Mouse (Mus musculus) telencephalon, adult 2 months (tissue): ENCODE data around the gene Arfgap3.

Source experiments
- DNase-seq: peaks from one replicate; pipeline ENCODE4 v3.0.0-alpha.2; 2011; ENCODE audit warnings: low read depth, low spot score

The Arfgap3 gene

DNA sequence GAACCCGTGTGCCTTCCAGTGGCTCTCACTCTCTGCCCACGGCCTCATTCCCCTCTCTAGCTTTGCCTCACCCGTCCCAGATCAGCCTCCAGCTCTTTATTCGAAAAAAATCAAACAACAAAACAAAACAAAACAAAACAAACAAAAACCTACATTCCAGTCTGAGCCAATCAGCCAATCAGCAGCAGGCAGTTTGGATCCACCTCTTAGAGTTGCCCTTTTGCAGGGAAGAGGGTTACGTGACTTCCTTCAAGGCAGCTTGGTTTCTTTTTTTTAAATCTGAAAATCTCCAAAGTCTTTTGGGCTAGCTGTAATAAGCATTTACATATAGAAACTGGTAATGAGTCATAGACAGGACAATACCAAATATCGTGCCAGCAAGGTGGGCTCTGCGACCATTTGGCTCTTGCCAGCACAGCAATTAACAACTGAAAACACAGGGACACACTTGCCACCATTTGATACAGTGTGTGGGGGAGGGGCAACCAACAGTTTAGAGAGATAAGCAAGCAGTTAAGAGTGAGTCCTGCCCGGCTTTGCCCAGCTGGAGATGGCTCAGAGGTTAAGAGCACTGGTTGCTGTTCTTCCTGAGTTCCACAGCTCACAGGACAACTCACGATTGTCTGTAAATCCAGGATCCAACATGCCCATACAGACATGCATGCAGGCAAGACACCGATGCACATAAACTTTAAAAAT, 95.5 kb downstream of the Arfgap3 start:
- DNase-seq: no peak

DNA sequence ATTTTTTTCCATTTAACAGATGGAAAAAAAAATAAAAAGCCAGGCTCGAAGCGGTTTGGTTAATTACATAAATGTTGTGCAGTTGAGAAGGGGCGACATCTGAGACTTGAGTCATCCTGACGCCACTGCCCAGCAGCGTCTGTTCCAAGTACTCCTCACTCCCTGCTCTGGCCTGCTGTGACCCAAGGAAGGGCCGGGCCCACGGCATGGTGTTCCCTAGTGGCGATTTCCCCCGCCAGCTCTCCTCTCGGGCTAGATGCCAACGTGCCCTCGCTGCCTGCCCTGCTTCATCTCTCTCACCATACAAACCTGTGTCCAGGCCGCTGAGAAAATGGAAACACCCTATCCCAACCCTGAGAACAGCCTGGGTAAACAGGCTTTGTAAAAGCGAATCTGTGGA, 98.0 kb downstream of the Arfgap3 start:
- no peak for DNase-seq

DNA sequence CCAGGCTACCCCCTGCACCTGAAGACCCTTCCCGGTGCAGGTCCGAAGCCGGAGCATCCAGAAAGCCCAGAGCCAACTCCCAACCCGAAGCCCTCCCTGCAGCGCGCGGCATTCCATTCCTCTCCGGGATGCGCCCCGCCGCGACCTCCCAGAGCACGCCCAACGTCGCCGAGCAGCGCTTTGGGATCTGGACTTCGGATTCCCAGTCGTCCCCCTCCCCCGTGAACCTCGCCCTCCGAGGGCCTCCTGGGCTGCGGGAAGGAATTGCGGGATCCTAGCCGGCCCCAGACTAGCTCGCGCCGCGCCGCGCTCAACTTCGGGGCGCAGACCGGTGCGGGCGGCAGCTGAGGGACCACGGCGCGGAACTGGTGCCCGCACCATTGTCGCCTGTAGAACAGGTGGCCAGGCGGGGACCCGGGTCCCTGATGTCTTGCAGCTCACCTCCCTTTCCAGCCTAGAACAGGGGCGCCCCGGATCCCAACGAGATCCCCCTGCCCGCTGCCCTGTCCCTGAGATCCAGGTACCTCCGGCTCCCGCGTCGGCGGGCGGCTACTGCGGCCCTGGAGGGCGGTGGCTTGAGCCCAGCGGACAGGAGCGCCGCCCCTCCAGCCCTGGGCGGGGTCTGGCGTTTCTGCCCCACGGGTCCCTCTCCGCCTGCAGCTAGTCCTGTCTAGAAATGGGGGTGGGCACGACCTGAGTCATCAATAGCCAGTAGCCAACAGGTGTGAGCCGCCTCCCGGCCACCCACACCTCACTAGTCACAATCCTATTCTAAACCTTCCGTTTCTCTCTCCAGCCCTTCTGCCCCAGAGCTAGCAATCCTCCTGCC, 98.7 kb downstream of the Arfgap3 start, which contains the start of gene A4galt:
A4galt (minus strand) TSS at position 599 of the 829 bp plus-strand sequence.
- DNase-seq: no peak

DNA sequence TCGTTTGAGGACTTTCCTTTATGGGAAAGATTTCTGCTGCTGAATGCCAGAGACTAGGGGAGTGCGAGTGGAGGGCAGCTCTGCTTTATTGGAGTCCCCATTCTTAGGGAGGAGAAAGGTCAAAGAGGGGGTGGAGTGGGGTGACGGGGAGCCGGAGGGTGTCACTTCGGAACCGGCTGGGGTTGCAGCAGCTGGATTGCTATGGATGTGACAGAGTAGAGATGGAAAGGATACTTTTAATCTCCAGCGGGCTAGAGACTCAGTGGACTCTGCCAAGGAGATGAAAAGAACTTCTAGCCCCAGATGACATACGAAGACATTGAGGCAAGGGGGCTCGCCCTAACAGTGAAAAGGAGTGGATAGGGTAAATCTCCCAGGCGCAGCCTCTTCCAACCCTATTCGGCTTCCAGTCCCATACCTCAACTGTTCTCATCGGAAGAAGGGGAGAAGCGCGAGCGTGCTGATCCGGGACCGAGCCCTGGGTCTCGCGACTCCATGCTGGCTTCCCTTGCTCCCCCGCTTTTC, 99.3 kb downstream of the Arfgap3 start:
- DNase-seq: no peak
